Mouse (Mus musculus) heart, postnatal 14 days (tissue): Measurements from ENCODE around the gene Eif2b3. TPM values are rescaled to one million over a fixed set of nuclear protein-coding genes. Genes with fewer than 3 reads are reported as not detected.

Experiments used
- DNase-seq, 2 experiments: peaks; one replicate each; pipeline ENCODE4 v3.0.0; 2021 to 2022
- intact Hi-C: fragments of 180-260 bp; cut with DNase I; formaldehyde crosslinking; loops from one replicate; pipeline ENCODE4 v1.15.1; 2025
- long read RNA-seq, 2 experiments: library from polyadenylated mRNA; stranded (forward); transcript quantifications; one replicate each; pipeline ENCODE4 v2.0.0; 2021
- total RNA-seq, 2 experiments: library from RNA; stranded (reverse); gene quantifications; 2 replicates each; pipeline ENCODE4 v1.2.3; 2021

Eif2b3 gene
- total RNA-seq = 10 to 100 TPM; 14.9 to 15.5 TPM
- long read RNA-seq, experiment 1, transcript Eif2b3-203 (12 exons, 1,555 nt) = major isoform, 38 of 44 reads
- long read RNA-seq, experiment 1, partial matches to known transcripts = 3 of 44 reads
- long read RNA-seq, experiment 1, other reads (novel, unspliced or antisense) = 3 of 44 reads
- long read RNA-seq, experiment 2, transcript Eif2b3-203 (12 exons, 1,555 nt) = major isoform, 30 of 37 reads
- long read RNA-seq, experiment 2, partial matches to known transcripts = 3 of 37 reads
- long read RNA-seq, experiment 2, other reads (novel, unspliced or antisense) = 4 of 37 reads

DNA sequence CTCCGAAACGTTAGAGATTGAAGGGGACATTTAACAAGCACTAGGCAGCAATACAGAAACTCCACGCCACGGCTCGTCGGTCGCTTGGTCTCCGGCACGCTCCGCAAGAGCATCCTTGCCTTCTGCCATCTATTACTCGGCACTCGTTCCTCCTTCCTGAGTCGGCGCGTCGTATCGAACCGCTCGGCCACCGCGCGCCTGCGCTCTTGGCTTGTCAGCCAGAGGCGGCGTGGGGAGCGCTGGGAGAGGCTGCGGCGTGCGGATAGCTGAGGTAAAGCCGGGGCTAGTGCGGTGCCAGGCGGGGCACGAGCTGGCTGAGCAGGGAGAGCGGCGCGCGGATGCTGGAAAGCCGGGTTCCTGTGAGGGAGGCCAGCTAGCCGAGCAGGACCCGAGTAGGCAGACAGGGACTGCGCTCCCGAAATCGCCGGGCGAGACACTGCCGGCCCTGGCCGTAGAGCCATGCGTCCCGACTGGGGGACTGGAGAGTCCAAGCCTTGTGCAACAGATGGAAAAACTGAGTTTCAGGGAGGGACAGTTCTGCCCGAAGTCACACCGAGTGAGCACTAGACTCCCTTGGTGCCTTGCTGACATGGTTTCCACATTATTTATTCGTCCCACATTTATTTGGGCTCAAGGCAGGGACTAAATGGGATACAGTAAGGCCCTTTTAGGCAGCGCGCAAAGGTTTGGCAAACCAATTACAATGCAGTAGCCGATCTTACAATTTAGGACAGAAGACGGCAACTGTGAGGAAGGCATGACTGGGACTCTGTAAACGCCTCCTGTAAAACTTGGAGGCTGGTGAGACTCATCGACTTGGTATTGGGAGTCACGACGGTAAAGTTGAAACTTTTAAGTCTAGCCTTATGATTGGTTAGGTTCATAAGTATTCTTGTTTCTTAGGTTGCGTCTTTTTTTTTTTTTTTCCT is at the start of gene Eif2b3:
TSS of gene Eif2b3 (plus strand) at position 197 of the 929 bp plus-strand sequence.
- intact Hi-C loops = loop anchor here (5.0 kb wide), 1 partner anchor 78 kb away; the partner anchor contains the start of gene Ptch2
- peak; percentile 90 to 92 for DNase-seq

DNA sequence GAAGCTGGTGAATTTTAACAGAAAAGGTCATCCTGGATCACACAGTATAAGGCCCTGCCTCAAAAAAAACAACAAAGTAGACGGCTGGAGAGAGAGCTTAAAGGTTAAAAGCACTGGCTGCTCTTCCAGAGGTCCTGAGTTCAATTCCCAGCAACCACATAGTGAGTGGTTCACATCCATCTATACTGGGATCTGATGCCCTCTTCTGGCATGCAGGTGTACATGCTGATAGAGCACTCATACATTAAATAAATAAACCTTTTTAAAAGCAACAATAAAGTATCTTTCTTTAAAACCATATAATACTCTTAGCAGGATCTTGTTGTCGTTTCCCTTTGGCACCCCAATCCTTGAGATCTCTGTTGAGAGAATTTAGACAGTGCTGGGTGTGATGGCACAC is 42.7 kb upstream of the Eif2b3 start:
- DNase-seq = no peak
- intact Hi-C loops = no loop called here

DNA sequence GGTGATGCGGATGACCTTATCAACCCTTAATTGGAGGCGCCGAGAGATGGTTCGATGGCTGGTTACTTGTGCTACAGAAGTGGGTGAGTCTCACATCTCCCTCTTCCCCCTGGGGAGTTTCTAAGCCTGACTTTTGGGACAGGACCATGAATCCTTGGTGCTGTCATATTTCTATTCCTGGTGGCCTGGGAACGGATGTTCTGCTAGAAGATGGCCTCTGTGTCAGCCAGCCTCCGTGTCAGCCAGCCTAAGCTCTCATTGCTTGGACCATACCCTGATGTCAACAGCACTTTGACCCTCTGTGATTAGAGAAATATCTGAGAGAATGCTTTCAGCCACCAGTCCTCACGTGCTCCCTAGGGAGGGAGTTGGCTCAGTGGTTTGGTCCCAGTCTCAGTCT is 33.5 kb upstream of the Eif2b3 start:
- intact Hi-C loops = loop anchor here (5.0 kb wide), 1 partner anchor 108 kb away; the partner anchor contains the start of gene Zswim5

DNA sequence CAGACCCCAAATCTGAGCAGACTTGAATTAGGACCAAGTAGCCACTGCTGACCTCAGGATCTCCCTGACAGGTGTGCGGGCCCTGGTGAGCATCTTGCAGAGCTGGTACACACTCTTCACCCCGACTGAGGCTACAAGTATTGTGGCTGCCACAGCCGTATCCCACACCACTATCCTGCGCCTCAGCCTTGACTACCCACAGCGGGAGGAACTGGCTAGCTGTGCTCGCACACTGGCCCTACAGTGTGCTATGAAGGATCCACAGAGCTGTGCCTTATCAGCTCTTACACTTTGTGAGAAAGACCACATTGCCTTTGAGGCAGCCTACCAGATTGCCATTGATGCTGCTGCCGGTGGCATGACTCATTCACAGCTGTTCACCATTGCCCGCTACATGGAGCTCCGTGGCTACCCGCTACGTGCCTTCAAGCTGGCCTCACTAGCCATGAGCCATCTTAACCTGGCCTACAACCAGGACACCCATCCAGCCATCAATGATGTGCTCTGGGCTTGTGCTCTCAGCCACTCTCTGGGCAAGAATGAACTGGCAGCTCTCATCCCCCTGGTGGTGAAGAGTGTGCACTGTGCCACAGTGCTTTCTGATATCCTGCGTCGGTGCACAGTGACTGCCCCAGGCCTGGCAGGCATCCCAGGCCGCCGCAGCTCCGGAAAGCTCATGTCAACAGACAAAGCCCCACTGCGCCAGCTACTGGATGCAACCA is 32.6 kb upstream of the Eif2b3 start:
- peak; percentile 66 to 79 for DNase-seq

More for the DNA sequence above, 33.5 kb upstream of the Eif2b3 start:
- no peak for DNase-seq

DNA sequence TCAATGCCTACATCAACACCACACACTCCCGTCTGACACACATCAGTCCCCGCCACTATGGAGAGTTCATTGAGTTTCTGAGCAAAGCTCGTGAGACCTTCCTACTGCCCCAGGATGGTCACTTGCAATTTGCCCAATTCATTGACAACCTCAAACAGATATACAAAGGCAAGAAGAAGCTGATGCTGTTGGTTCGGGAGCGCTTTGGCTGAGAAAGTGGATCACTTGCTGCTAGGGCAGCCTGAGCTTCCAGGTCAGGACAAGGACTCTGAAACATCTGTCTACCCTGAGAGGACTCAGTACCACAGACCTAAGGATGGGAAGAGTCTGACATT is 32.1 kb upstream of the Eif2b3 start:
- intact Hi-C loops = loop anchor here (5.0 kb wide), 1 partner anchor 110 kb away; the partner anchor contains the start of gene Zswim5
- DNase-seq = no peak

More for the DNA sequence above, 32.6 kb upstream of the Eif2b3 start:
- intact Hi-C loops = loop anchor here (5.0 kb wide), 1 partner anchor 109 kb away; the partner anchor contains the start of gene Zswim5

DNA sequence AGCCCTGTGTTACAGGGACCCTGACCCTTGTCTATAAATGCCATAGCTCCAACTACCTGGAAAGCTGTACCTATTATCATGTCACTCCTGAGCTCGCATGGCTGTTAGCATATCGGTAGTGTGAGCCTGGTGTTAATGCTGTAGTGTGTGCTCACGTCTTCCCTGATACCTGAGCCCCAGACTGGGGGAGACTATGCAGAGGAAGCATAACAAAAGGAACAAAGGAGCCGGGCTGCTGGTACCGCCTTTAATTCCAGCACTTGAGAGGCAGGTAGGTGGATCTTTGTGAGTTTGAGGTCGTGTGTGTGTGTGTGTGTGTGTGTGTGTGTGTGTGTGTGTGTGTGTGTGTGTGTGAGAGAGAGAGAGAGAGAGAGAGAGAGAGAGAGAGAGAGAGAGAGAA is 29.5 kb upstream of the Eif2b3 start:
- intact Hi-C loops = loop anchor here (5.0 kb wide), 2 partner anchors 112 to 267 kb away; partner anchors contain the start of genes Tesk2 and Zswim5

DNA sequence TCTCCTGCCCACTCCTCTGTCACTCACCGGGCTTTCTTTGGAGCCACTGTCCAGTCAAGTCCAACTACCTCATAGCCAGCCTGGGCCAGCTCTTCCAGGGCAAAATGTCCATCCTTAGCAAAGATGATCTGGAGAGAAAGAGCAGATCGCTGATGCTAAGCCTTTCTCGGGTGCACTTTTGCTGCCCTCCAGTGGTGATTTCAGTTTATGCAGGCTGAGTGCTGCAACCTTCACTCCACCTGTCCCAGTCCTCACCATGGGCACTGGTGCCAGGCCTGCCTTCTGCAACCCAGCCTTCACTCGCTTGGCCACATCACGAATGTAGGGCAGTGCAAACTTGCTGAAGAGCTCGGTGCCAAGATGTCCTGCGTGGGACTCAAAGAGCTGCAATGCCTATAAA is 27.8 kb upstream of the Eif2b3 start:
- DNase-seq = peak; percentile 79 to 89

More for the DNA sequence above, 29.5 kb upstream of the Eif2b3 start:
- no peak for DNase-seq

DNA sequence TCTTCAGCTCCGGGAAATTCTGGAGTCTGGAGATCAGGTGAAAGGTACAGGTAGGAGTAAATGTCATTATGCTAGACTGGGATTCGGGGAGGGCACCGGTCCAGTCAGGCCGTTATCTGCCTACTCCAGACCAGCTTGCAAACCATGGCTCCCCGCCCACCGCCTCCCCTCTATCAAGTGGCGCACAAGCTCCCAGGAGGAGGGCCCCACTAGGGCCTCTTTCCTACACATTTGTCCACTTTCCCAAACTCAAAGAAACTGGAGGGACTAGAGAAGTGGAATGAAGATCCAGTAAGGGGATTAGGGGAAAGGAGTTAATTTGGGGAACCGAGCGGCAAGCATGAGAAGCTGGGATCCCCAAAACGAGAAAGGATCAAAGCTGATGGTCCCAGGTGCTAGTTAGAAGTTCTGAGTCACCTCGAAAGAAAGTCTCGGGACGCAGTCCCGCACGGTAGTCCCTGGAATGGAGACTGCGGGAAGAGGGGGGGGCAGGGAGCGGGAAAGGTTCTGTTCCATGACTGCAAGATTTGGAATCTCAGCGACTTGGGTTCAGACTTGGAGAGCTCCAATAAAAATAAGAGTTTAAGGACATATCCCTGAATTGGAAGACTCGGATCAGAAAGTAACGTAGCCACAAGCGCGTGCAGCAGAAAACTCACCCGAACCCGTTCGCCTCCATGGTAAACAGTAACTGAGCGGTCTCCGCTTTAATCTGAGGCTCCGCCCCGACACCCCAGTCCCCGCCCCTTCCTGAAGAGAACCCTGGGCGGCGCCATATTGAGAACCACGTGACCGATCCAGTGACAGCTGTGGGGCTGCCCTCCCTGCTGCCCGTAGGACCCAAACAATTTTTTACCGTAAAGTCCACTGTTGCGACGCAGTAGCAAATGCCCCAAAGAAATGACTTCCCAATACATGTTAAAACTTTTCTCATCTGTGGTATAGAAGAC is 25.3 kb upstream of the Eif2b3 start, which contains the start of gene Urod:
TSS of gene Urod (minus strand) at position 742 of the 950 bp plus-strand sequence.
- DNase-seq = peak; percentile 92 to 94
- intact Hi-C loops = loop anchor here (5.0 kb wide), 1 partner anchor 272 kb away; the partner anchor contains the start of gene Tesk2

More for the DNA sequence above, 27.8 kb upstream of the Eif2b3 start:
- intact Hi-C loops = loop anchor here (1.0 to 5.0 kb wide), 2 partner anchors 164 to 269 kb away; partner anchors contain the start of gene Tesk2

DNA sequence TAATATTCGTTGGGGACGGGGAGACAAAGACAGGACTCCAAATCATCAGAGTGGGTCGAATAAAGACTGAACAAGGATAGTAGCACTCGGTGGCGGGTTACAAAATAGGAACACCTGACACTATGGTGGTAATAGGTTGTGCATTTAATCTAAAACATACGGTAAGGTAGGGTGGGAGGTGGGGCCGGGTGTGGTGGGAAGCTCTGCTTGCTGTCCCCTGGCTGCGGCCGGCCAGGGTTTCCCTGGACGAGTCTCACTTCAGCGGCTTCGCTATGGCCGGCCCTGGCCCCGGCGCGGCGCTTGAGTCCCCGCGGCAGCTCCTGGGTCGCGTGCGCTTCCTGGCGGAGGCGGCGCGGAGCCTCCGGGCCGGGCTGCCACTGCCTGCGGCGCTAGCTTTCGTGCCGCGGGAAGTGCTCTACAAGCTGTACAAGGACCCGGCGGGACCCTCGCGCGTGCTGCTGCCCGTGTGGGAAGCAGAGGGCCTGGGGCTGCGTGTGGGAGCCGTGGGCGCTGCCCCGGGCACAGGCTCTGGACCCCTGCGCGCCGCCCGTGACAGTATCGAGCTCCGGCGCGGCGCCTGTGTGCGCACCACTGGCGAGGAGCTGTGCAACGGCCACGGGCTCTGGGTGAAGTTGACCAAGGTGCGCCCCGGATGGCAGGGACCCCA is 23.9 kb upstream of the Eif2b3 start, which contains the start of gene Hectd3:
TSS of gene Hectd3 (plus strand) at position 187 of the 667 bp plus-strand sequence.
- DNase-seq = peak; percentile 65 to 71
- intact Hi-C loops = no loop called here

DNA sequence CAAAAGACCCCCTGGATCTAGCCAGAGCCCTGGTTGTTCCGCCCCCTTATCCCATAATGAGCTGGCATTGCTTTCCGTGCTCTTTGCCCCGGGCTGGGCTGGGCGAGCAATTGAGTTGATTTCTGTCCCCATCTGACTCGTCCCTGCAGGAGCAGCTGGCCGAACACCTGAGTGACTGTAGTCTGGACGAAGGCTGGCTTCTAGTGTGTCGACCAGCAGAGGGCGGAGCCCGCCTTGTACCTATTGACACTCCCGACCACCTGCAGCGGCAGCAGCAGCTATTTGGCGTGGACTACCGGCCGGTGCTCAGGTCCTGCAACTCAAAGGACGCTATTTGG is 23.4 kb upstream of the Eif2b3 start:
- peak in 1 of 2 experiments; percentile 46 for DNase-seq
- intact Hi-C loops = no loop called here

DNA sequence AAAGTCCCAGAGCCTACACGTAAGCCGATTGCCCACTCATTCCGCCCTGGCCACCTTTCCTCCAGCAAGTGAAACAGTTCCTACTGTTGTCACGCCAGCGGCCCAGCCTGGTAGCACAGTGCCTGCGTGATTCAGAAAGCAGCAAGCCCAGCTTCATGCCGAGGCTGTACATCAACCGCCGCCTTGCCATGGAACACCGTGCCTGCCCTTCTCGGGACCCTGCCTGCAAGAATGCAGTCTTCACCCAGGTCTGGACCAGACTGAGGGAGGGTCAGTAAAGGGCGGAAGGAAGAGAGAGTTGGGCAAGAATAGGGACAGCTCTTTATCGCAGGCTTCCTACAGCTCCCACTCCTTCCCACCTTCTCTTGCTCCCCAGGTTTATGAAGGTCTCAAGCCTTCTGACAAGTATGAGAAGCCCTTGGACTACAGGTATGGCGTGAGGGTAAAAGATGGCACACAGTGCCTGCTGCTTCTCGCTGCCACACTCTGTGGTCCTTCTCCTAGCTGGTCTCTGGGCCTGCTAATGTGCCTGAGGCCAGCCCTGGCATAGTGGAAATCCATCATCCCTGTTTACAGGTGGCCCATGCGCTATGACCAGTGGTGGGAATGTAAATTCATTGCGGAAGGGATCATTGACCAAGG is 19.6 kb upstream of the Eif2b3 start:
- DNase-seq = no peak
- intact Hi-C loops = loop anchor here (5.0 kb wide), 2 partner anchors 98 to 123 kb away; partner anchors contain the start of gene Ptch2

DNA sequence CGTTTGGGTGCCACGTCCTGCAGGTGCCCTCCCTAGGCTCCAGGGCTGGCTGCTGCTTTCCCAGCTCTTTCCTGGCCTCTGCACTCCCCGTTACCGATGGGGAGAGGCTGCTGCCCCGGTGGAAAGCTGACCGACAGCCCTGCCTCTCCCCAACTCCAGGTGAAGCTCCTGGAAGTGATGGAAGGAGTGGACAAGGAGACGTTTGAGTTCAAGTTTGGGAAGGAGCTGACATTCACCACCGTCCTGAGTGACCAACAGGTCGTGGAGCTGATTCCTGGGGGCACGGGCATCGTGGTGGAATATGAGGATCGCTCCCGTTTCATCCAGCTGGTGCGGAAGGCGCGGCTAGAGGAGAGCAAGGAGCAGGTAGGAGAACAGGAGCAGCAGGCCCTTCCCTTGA is 17.2 kb upstream of the Eif2b3 start:
- no peak for DNase-seq
- intact Hi-C loops = loop anchor here (5.0 kb wide), 2 partner anchors 95 to 120 kb away; partner anchors contain the start of gene Ptch2

DNA sequence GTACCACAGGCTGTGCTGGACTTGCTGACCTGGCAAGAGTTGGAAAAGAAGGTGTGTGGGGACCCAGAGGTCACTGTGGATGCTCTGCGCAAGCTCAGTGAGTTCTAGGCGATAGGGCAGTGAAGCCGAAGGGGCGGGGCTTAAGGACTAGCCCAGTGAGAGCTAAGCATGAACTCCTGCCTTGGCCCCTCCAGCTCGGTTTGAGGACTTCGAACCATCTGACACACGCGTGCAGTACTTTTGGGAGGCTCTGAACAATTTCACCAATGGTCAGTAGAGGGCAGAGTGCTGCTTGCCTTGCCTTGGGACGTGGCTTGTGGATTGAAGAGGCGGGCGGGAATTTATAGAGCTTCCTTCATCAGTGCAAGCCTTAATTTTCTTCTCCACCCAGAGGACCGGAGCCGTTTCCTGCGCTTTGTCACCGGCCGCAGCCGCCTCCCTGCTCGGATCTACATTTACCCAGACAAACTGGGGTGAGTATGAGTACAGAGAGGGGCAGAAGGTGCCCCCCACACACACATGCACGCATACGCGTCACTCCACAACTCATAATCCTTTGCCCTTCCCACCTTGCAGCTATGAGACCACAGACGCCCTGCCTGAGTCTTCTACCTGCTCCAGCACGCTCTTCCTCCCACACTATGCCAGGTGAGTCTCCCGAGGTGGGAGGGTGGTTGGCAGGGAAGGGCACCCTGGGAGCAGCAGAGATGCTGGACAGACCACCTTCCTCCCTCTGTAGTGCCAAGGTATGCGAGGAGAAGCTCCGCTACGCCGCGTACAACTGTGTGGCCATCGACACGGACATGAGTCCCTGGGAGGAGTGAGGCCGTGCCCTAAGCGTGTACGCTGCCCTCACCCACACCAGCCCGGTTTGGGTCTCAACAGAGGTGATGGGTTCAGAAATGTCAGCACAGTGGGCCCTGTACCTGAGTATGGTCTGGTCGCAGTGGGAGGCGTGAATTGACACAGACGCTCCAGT is 16.4 kb upstream of the Eif2b3 start:
- intact Hi-C loops = loop anchor here (1.0 to 5.0 kb wide), 3 partner anchors 94 to 138 kb away; partner anchors contain the start of gene Ptch2
- DNase-seq = peak; percentile 58 to 76

DNA sequence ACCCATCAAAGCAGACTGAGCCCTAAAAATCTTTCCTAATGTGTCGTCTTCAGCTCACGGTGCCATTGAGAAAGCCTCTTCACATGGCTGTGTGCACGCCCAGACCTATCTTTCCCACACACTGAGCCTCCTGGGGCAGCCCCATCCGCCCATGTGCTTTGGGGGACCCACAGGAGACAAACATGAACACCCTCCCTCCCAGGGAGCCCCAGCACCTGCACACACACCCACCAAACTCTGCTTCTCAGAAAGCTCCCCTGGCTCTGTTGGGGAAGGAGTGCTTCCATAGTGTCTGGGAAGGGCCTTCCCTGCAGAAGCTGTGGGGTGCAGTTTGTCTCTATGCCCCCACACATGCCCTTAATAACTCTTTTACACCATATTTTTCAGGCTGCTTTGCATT is 14.6 kb upstream of the Eif2b3 start:
- DNase-seq = no peak
- intact Hi-C loops = loop anchor here (5.0 kb wide), 2 partner anchors 93 to 118 kb away; partner anchors contain the start of gene Ptch2

DNA sequence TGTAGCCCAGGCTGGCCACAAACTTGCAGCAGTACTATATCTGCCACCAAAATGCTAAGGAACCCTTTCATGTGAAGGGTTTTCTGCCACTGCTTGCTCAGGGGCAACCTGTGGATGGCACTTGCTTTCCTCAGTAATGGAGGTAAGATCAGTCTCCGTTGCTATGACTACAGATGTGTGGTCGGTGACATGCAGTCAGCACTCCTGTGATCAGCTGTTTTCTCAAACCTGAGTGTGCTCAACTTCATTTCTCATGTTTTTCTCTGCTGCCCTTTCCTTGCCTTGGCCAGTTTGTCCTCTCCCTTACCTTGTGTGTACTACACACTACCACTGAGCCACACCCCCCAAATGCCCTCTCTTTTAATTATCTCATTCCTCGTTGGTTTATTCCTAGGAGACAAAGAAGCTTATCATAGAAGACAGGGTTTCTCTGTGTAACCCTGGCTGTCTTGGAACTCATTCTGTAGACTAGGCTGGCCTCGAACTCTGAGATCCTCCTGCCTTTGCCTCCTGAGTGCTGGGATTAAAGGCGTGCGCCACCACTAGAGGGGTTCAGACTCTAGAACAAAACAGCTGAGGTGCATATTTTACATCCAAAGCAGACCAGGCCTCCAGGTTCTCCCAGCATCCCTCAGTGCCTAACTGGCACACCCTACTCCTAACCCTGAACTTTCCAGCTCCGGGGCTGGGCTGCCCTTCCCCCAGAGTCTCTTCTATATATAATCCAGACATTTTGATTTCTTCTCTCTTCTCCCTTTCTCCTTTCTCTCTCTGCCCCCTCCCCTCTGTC is 13.4 kb upstream of the Eif2b3 start:
- DNase-seq = no peak
- intact Hi-C loops = no loop called here

DNA sequence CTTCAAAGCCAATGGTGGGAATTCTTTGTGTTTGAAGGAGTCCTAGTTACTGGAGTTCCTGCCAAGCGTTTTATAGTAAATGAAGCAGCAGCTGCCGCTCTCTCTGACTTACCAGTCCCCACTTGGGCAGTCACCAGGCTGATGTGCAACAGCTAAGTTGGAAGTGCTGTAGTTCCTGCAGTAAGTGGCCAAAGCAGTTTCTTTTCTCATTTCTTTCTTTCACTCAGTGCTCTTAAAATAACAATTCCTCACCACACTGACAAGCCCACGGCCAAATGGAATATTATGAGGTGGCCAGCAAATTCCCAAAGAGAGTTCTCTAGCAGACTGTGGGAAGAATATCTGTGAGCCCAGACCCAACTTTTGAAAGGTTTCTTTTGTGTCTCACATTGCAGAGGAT is 12.1 kb upstream of the Eif2b3 start:
- intact Hi-C loops = no loop called here

More for the DNA sequence above, 12.1 kb upstream of the Eif2b3 start:
- DNase-seq = no peak
